Mouse (Mus musculus) stomach, postnatal 0 days (tissue): Measurements from ENCODE around the gene Pros1.

Experiments used
- CTCF ChIP-seq: IDR thresholded peaks from 2 replicates; pipeline ENCODE4 v1.5.1; 2016; ENCODE audit warnings: antibody characterized with exemption, low read depth, mild to moderate bottlenecking, moderate library complexity
- EP300 ChIP-seq: optimal IDR thresholded peaks from 2 replicates; pipeline ENCODE3; 2016; ENCODE audit warnings: antibody characterized with exemption

GRCm38 (mm10) chr16:62807249-62807979 is 46.7 kb upstream of the Pros1 start:
- no peak for TF ChIP-seq CTCF
- TF ChIP-seq EP300 = no peak
